Mouse (Mus musculus) forebrain, embryonic 14.5 days (tissue): ENCODE measurements around the gene Gm28048. TPM values are rescaled to one million over a fixed set of nuclear protein-coding genes. Genes with fewer than 3 reads are reported as not detected.

Experiments used
- ATAC-seq: fragments of 200-750 bp; cut with Nextera tagmentation; 2 replicates; pipeline ENCODE4 v1.8.0; 2017; ENCODE audit warnings: mild to moderate bottlenecking, moderate library complexity
- DNase-seq: peaks from one replicate; pipeline ENCODE4 v3.0.0-alpha.2; 2015; ENCODE audit warnings: low spot score
- H3K27ac ChIP-seq: fragments of 300-500 bp; sonication (generic); 2 replicates; pipeline ENCODE4 v1.5.1; 2014; ENCODE audit warnings: low read depth, mild to moderate bottlenecking, control low read depth, low read length, moderate library complexity
- H3K27me3 ChIP-seq: fragments of 300-500 bp; sonication (generic); replicated peaks from 2 replicates; pipeline ENCODE4 v1.6.1; 2014; ENCODE audit warnings: low read length, control low read depth, mixed read lengths; ENCODE audit not compliant: control insufficient read depth, insufficient read depth
- H3K36me3 ChIP-seq: fragments of 300-500 bp; sonication (generic); 2 replicates; pipeline ENCODE4 v1.6.1; 2014; ENCODE audit warnings: low read length, control low read depth; ENCODE audit not compliant: control insufficient read depth, insufficient read depth
- H3K4me1 ChIP-seq: fragments of 300-500 bp; sonication (generic); 2 replicates; pipeline ENCODE4 v1.6.1; 2014; ENCODE audit warnings: antibody characterized with exemption, low read length, control low read depth; ENCODE audit not compliant: control insufficient read depth, insufficient read depth
- H3K4me2 ChIP-seq: fragments of 300-500 bp; sonication (generic); 2 replicates; pipeline ENCODE4 v1.6.1; 2014; ENCODE audit warnings: mild to moderate bottlenecking, control low read depth, low read length
- H3K4me3 ChIP-seq: fragments of 300-500 bp; sonication (generic); 2 replicates; pipeline ENCODE4 v1.5.1; 2014; ENCODE audit warnings: low read depth, low read length, control low read depth
- H3K9ac ChIP-seq: fragments of 300-500 bp; sonication (generic); 2 replicates; pipeline ENCODE4 v1.6.1; 2014; ENCODE audit warnings: mild to moderate bottlenecking, low read length, control low read depth, moderate library complexity
- H3K9me3 ChIP-seq: fragments of 300-500 bp; sonication (generic); replicated peaks from 2 replicates; pipeline ENCODE4 v1.6.1; 2016; ENCODE audit warnings: low read length, control low read depth, mixed read lengths; ENCODE audit not compliant: control insufficient read depth
- WGBS: fragments of 180-500 bp; shearing (Covaris S2); extraction: QIAGEN DNeasy Blood & Tissue Kit; methylation state at CpG from one replicate; pipeline ENCODE4 v1.1.7; 2014; 5-methylcytosine and 5-hydroxymethylcytosine counted together
- polyA plus RNA-seq: library from polyadenylated mRNA; unstranded; fragments of >200 nt; fragmentation: Nextera tagmentation; extraction: Ambion mirVana; gene quantifications from 2 replicates; pipeline ENCODE4 v1.2.1, GENCODE M21; 2014

Gm28048 gene
- polyA plus RNA-seq, 1 experiment from 2014 or later: 4.3 TPM

- Histone ChIP-seq H3K27ac (no peak overlapping the region), H3K9me3 (no peaks in the 10 kb centered on the region), H3K4me3 (no peak overlapping the region), H3K4me2 (no peak overlapping the region), H3K27me3 (no peaks in the 10 kb centered on the region), H3K36me3 (peaks cover 6% of the 10 kb centered on the region; the same call in 1 of the 2 replicates), H3K9ac (no peak overlapping the region), H3K4me1 (no peaks in the 10 kb centered on the region)
- 79% methylated on average over 1 of the region's 1 CpGs for WGBS
- ATAC-seq (no peak), DNase-seq (no peak)
Measured at GRCm38 (mm10) chr11:22949101-22949500, 32.8 kb downstream of the Gm28048 start.

DNA sequence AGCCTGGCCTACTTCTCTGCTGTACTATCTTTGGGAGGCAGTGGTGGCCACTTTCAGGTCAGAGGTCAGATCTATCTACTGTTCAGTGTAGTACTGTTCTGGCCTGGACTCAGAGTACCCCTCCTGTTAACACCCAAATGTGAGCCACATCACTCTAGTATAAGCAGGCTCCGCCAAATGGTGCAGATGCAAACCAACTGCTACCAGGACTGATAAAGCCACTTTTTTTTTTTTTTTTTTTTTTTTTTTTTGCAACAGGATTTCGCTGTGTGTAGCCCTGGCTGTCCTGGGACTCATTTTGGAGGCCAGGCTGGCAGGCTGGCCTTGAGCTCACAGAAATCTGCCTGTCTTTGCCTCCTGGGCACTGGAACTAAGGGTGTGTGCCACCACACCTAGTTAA is 42.9 kb downstream of the Gm28048 start:
- Histone ChIP-seq H3K9ac (no peak overlapping the region), H3K4me2 (no peak overlapping the region), H3K27ac (no peak overlapping the region), H3K27me3 (no peaks in the 10 kb centered on the region), H3K9me3 (no peaks in the 10 kb centered on the region), H3K4me1 (no peaks in the 10 kb centered on the region), H3K36me3 (no peaks in the 10 kb centered on the region), H3K4me3 (no peak overlapping the region)
- no peak for DNase-seq
- 83% methylated on average over 2 of the region's 2 CpGs for WGBS
- no peak for ATAC-seq

GRCm38 (mm10) chr11:22937716-22938316 is 44.1 kb downstream of the Gm28048 start:
- DNase-seq (no peak), ATAC-seq (no peak)
- Histone ChIP-seq H3K27me3 (no peaks in the 10 kb centered on the region), H3K27ac (no peak overlapping the region), H3K36me3 (no peaks in the 10 kb centered on the region), H3K9ac (no peak overlapping the region), H3K4me1 (no peaks in the 10 kb centered on the region), H3K4me3 (no peak overlapping the region), H3K9me3 (no peaks in the 10 kb centered on the region), H3K4me2 (no peak overlapping the region)
- WGBS: 93% methylated on average over 4 of the region's 4 CpGs

GRCm38 (mm10) chr11:22936446-22937125 is 45.3 kb downstream of the Gm28048 start:
- H3K27me3 ChIP-seq: no peaks in the 10 kb centered on the region
- ATAC-seq (0 out of 2 replicates have a peak, but pooled peaks have one; percentile 48), DNase-seq (peak; percentile 12)
- H3K4me1 ChIP-seq: no peaks in the 10 kb centered on the region
- H3K9me3 ChIP-seq: no peaks in the 10 kb centered on the region
- H3K4me2 ChIP-seq: no peak overlapping the region
- WGBS: 56% methylated on average over 5 of the region's 5 CpGs
- H3K9ac ChIP-seq: no peak overlapping the region
- no peak overlapping the region for H3K27ac ChIP-seq
- H3K36me3 ChIP-seq: no peaks in the 10 kb centered on the region
- H3K4me3 ChIP-seq: no peak overlapping the region

DNA sequence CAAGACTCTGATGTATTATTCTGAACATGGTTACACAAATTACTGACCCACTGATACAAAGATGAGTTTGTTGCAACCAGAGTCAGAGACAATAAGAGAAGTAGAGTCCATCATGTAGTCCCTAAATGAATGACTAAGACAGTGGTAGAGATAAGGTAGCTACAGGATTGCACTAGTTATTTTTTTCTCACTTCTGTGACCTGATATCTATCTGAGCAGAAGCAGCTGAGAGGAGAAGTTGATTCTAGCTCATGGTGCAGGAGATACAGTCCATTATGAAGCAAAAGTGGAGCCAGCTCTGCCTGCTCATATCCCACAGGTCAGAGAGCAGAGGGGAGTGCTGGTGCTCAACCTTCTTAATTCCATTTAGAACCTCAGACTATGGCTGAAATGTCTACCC is 49.7 kb downstream of the Gm28048 start:
- ATAC-seq: no peak
- Histone ChIP-seq H3K36me3 (no peaks in the 10 kb centered on the region), H3K4me1 (no peaks in the 10 kb centered on the region), H3K27me3 (no peaks in the 10 kb centered on the region), H3K4me3 (no peak overlapping the region), H3K9me3 (no peaks in the 10 kb centered on the region), H3K4me2 (no peak overlapping the region), H3K9ac (no peak overlapping the region), H3K27ac (no peak overlapping the region)
- no peak for DNase-seq

DNA sequence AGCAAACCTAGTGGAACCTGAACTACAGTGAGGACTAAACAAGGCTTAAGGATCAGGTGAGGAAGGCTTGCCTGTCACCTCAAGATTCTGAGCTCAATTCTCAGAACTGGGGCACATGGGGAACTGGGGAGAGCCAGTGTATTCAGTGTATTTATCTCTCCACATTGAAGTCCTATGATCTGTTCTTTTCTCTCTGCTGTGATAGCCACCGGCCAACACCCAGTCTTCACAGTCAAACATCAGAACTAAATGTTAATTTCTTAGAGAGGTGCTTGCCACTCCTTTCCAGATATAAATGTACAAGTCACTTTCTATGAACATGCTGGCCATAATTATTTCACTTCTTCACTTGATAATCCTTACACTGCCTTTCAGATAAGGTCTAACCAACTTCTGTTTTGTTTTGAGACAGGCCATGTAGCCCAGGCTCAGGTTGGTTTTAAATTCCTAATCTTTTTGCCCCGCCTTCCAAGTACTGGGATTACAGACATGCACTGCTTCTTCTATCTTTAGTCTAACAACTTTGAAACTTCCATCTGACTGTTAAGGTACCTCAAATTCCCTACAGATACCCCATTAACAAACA is 50.5 kb downstream of the Gm28048 start:
- H3K27me3 ChIP-seq: no peaks in the 10 kb centered on the region
- WGBS: 88% methylated on average over 2 of the region's 2 CpGs
- no peak for ATAC-seq

GRCm38 (mm10) chr11:22930129-22930528 is 51.8 kb downstream of the Gm28048 start:
- Histone ChIP-seq H3K27me3 (no peaks in the 10 kb centered on the region), H3K27ac (no peak overlapping the region), H3K36me3 (no peaks in the 10 kb centered on the region), H3K4me3 (no peak overlapping the region), H3K9me3 (no peaks in the 10 kb centered on the region), H3K9ac (no peak overlapping the region), H3K4me1 (no peaks in the 10 kb centered on the region), H3K4me2 (no peak overlapping the region)
- ATAC-seq: no peak
- WGBS: 82% methylated on average over 2 of the region's 2 CpGs
- no peak for DNase-seq

More for the DNA sequence above, 50.5 kb downstream of the Gm28048 start:
- Histone ChIP-seq H3K4me3 (no peak overlapping the region), H3K4me1 (no peaks in the 10 kb centered on the region), H3K27ac (no peak overlapping the region), H3K9me3 (no peaks in the 10 kb centered on the region), H3K36me3 (no peaks in the 10 kb centered on the region), H3K9ac (no peak overlapping the region), H3K4me2 (no peak overlapping the region)
- no peak for DNase-seq

GRCm38 (mm10) chr11:22928586-22929169 is 53.2 kb downstream of the Gm28048 start:
- Histone ChIP-seq H3K36me3 (no peaks in the 10 kb centered on the region), H3K4me3 (no peak overlapping the region), H3K27me3 (no peaks in the 10 kb centered on the region), H3K9ac (no peak overlapping the region), H3K27ac (no peak overlapping the region), H3K4me1 (no peaks in the 10 kb centered on the region), H3K9me3 (no peaks in the 10 kb centered on the region), H3K4me2 (no peak overlapping the region)
- WGBS: 84% methylated on average over 8 of the region's 8 CpGs
- DNase-seq (no peak), ATAC-seq (no peak)

DNA sequence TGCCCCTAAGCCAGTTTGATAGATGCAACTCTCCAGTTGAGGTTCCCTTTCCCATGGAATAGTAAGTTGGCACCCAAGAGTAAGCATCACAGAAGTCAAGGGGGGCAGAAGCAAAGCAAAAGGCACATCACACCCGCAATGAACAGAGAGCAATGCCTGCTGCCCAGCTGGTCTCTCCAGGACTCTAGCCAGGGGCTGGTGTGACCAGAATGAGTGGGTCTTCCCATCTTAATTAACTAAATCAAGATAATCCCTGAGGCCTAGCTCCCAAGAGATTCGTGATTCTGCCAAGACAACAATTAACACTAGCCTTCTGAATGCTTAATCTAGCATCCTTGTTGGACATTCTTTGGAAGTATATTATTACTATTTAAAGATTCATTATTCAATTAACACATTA is 58.3 kb downstream of the Gm28048 start:
- ATAC-seq (no peak), DNase-seq (peak; percentile 8)
- WGBS: 44% methylated on average over 2 of the region's 2 CpGs

More for the DNA sequence above, 58.3 kb downstream of the Gm28048 start:
- no peaks in the 10 kb centered on the region for H3K36me3 ChIP-seq
- no peak overlapping the region for H3K9ac ChIP-seq
- no peak overlapping the region for H3K4me3 ChIP-seq
- no peak overlapping the region for H3K4me2 ChIP-seq
- H3K9me3 ChIP-seq: no peaks in the 10 kb centered on the region
- H3K27me3 ChIP-seq: no peaks in the 10 kb centered on the region
- H3K4me1 ChIP-seq: no peaks in the 10 kb centered on the region
- no peak overlapping the region for H3K27ac ChIP-seq
